Mouse (Mus musculus) heart, embryonic 14.5 days (tissue): ENCODE measurements around the gene Foxd2. TPM values are rescaled to one million over a fixed set of nuclear protein-coding genes. Genes with fewer than 3 reads are reported as not detected.

Experiments used
- ATAC-seq: fragments of 200-750 bp; cut with Nextera tagmentation; 2 replicates; pipeline ENCODE4 v1.8.0; 2017; ENCODE audit warnings: low read depth, moderate TSS enrichment; ENCODE audit not compliant: insufficient number of reproducible peaks, insufficient read depth, low FRiP score
- H3K27ac ChIP-seq, 2 experiments: fragments of 200-500 bp in 1 of 2; fragments of 300-500 bp in 1 of 2; sonication (generic) in 1 of 2; replicated peaks in 1 of 2; 2 replicates each; pipeline ENCODE4 v1.5.1; 2012 to 2014; ENCODE audit warnings: low read depth in 2 of 2, low read length in 2 of 2, control low read depth in 1 of 2, mild to moderate bottlenecking in 1 of 2, mixed read lengths in 1 of 2; ENCODE audit not compliant: control insufficient read depth in 1 of 2, insufficient read depth in 1 of 2
- H3K27me3 ChIP-seq: fragments of 300-500 bp; sonication (generic); 2 replicates; pipeline ENCODE4 v1.6.1; 2014; ENCODE audit warnings: mild to moderate bottlenecking, low read length, control low read depth; ENCODE audit not compliant: control insufficient read depth, insufficient read depth
- H3K36me3 ChIP-seq: fragments of 300-500 bp; sonication (generic); 2 replicates; pipeline ENCODE4 v1.6.1; 2014; ENCODE audit warnings: mild to moderate bottlenecking, control low read depth, low read length, mixed read lengths; ENCODE audit not compliant: control insufficient read depth, insufficient read depth
- H3K4me1 ChIP-seq, 2 experiments: fragments of 200-500 bp in 1 of 2; fragments of 300-500 bp in 1 of 2; sonication (generic) in 1 of 2; 2 replicates each; pipeline ENCODE4 v1.6.1; 2012 to 2014; ENCODE audit warnings: low read length in 2 of 2, control low read depth in 1 of 2, mixed read lengths in 1 of 2; ENCODE audit not compliant: control insufficient read depth in 2 of 2, insufficient read depth in 2 of 2
- H3K4me2 ChIP-seq: fragments of 300-500 bp; sonication (generic); 2 replicates; pipeline ENCODE4 v1.6.1; 2014; ENCODE audit warnings: mild to moderate bottlenecking, low read length
- H3K4me3 ChIP-seq, 2 experiments: fragments of 200-500 bp in 1 of 2; fragments of 300-500 bp in 1 of 2; sonication (generic) in 1 of 2; 2 replicates each; pipeline ENCODE4 v1.5.1; 2012 to 2014; ENCODE audit warnings: low read length in 2 of 2, mild to moderate bottlenecking in 2 of 2, control low read depth in 1 of 2, low read depth in 1 of 2, moderate library complexity in 1 of 2; ENCODE audit not compliant: control insufficient read depth in 1 of 2, insufficient read depth in 1 of 2
- H3K9ac ChIP-seq: fragments of 300-500 bp; sonication (generic); 2 replicates; pipeline ENCODE4 v1.6.1; 2014; ENCODE audit warnings: mild to moderate bottlenecking, low read length
- H3K9me3 ChIP-seq: fragments of 300-500 bp; sonication (generic); 2 replicates; pipeline ENCODE4 v1.6.1; 2016; ENCODE audit warnings: low read length, control low read depth; ENCODE audit not compliant: control insufficient read depth
- WGBS: fragments of 180-500 bp; shearing (Covaris S2); extraction: QIAGEN DNeasy Blood & Tissue Kit; methylation state at CpG from one replicate; pipeline ENCODE4 v1.1.7; 2014; 5-methylcytosine and 5-hydroxymethylcytosine counted together
- polyA plus RNA-seq: library from polyadenylated mRNA; unstranded; fragments of >200 nt; fragmentation: Nextera tagmentation; extraction: Ambion mirVana; gene quantifications from 2 replicates; pipeline ENCODE4 v1.2.1, GENCODE M21; 2014

Foxd2 gene
- polyA plus RNA-seq, 1 experiment from 2014 or later = not detected

- peaks cover 84% of the 10 kb centered on the region for H3K27me3 ChIP-seq
- H3K9ac ChIP-seq = no peak overlapping the region
- H3K9me3 ChIP-seq = no peaks in the 10 kb centered on the region
- H3K4me3 ChIP-seq = no peak overlapping the region
- H3K27ac ChIP-seq = no peak overlapping the region
- H3K4me1 ChIP-seq = peaks cover 0 to 11% of the 10 kb centered on the region in 2 experiments; a peak in 2 of 4 replicates
- no peak for ATAC-seq
- 48% methylated on average over 15 of the region's 15 CpGs for WGBS
- H3K36me3 ChIP-seq = no peaks in the 10 kb centered on the region
- H3K4me2 ChIP-seq = no peak overlapping the region
Observed at GRCm38 (mm10) chr4:114929155-114929554, 20.5 kb upstream of the Foxd2 start.

GRCm38 (mm10) chr4:114925917-114926312 is 17.2 kb upstream of the Foxd2 start, which contains the start of gene Foxe3:
Foxe3 (minus strand) TSS chr4:114926013.
- peak within 1 kb of the TSS; percentile 20 to 40 for H3K4me3 ChIP-seq
- H3K4me1 ChIP-seq = peaks cover 0 to 11% of the 10 kb centered on the region in 2 experiments; a peak in 2 of 4 replicates
- H3K9me3 ChIP-seq = no peaks in the 10 kb centered on the region
- no peaks in the 10 kb centered on the region for H3K36me3 ChIP-seq
- H3K27me3 ChIP-seq = peaks cover 89% of the 10 kb centered on the region
- no peak within 1 kb of the TSS for H3K27ac ChIP-seq
- no peak for ATAC-seq
- under 1% methylated on average over 23 of the region's 25 CpGs for WGBS
- H3K9ac ChIP-seq = no peak within 1 kb of the TSS
- peak within 1 kb of the TSS; percentile 74 for H3K4me2 ChIP-seq

GRCm38 (mm10) chr4:114924971-114925916 is 16.6 kb upstream of the Foxd2 start:
- no peak for ATAC-seq
- peak overlapping the region; percentile 74 for H3K4me2 ChIP-seq
- H3K9me3 ChIP-seq = no peaks in the 10 kb centered on the region
- peaks cover 0 to 11% of the 10 kb centered on the region in 2 experiments; a peak in 2 of 4 replicates for H3K4me1 ChIP-seq
- no peak overlapping the region for H3K27ac ChIP-seq
- H3K27me3 ChIP-seq = peaks cover 91% of the 10 kb centered on the region
- peak overlapping the region; percentile 20 to 40 for H3K4me3 ChIP-seq
- no peak overlapping the region for H3K9ac ChIP-seq
- WGBS = under 1% methylated on average over 122 of the region's 125 CpGs
- H3K36me3 ChIP-seq = no peaks in the 10 kb centered on the region

GRCm38 (mm10) chr4:114917091-114917490 is 8.4 kb upstream of the Foxd2 start:
- no peak overlapping the region for H3K27ac ChIP-seq
- peaks cover 0 to 3% of the 10 kb centered on the region in 2 experiments; a peak in 1 of 4 replicates for H3K4me1 ChIP-seq
- WGBS = 43% methylated on average over 2 of the region's 2 CpGs

GRCm38 (mm10) chr4:114916056-114916455 is 7.4 kb upstream of the Foxd2 start:
- Histone ChIP-seq H3K9me3 (no peaks in the 10 kb centered on the region), H3K27me3 (peaks cover 85% of the 10 kb centered on the region), H3K4me3 (no peak overlapping the region), H3K36me3 (no peaks in the 10 kb centered on the region), H3K9ac (no peak overlapping the region), H3K4me1 (peaks cover 0 to 3% of the 10 kb centered on the region in 2 experiments; a peak in 1 of 4 replicates), H3K27ac (no peak overlapping the region), H3K4me2 (no peak overlapping the region)
- ATAC-seq = no peak
- WGBS = 38% methylated on average over 4 of the region's 4 CpGs

More at GRCm38 (mm10) chr4:114917091-114917490, 8.4 kb upstream of the Foxd2 start:
- Histone ChIP-seq H3K36me3 (no peaks in the 10 kb centered on the region), H3K9me3 (no peaks in the 10 kb centered on the region), H3K4me3 (no peak overlapping the region), H3K4me2 (no peak overlapping the region), H3K27me3 (peaks cover 83% of the 10 kb centered on the region), H3K9ac (no peak overlapping the region)
- ATAC-seq = no peak

- Histone ChIP-seq H3K4me2 (no peak overlapping the region), H3K4me3 (no peak overlapping the region), H3K36me3 (no peaks in the 10 kb centered on the region), H3K27ac (no peak overlapping the region), H3K4me1 (peaks cover 0 to 6% of the 10 kb centered on the region in 2 experiments; a peak in 2 of 4 replicates), H3K9me3 (no peaks in the 10 kb centered on the region), H3K27me3 (peaks cover 90% of the 10 kb centered on the region), H3K9ac (no peak overlapping the region)
- ATAC-seq = no peak
- 2% methylated on average over 13 of the region's 13 CpGs for WGBS
Observed at GRCm38 (mm10) chr4:114913594-114913962, 4.9 kb upstream of the Foxd2 start.

GRCm38 (mm10) chr4:114912705-114913593 is 4.3 kb upstream of the Foxd2 start:
- no peaks in the 10 kb centered on the region for H3K36me3 ChIP-seq
- H3K4me1 ChIP-seq = peaks cover under 1 to 6% of the 10 kb centered on the region in 2 experiments; a peak in 2 of 4 replicates
- no peaks in the 10 kb centered on the region for H3K9me3 ChIP-seq
- no peak overlapping the region for H3K4me2 ChIP-seq
- H3K9ac ChIP-seq = no peak overlapping the region
- WGBS = 3% methylated on average over 35 of the region's 35 CpGs
- no peak for ATAC-seq
- no peak overlapping the region for H3K4me3 ChIP-seq
- H3K27ac ChIP-seq = no peak overlapping the region
- H3K27me3 ChIP-seq = peaks cover 95% of the 10 kb centered on the region
